Mouse (Mus musculus): Measurements from ENCODE around the gene Phgdh. TPM values are rescaled to one million over a fixed set of nuclear protein-coding genes. Genes with fewer than 3 reads are reported as not detected.

Phgdh gene
- polyA plus RNA-seq, 1 experiment from 2014 or later = 491 TPM

- H3K4me1 ChIP-seq = peaks cover 34% of the 10 kb centered on the region
- H3K4me2 ChIP-seq = no peak overlapping the region
- H3K36me3 ChIP-seq = no peaks in the 10 kb centered on the region
- H3K27ac ChIP-seq = no peak overlapping the region
- no peaks in the 10 kb centered on the region for H3K27me3 ChIP-seq
- WGBS = 89% methylated on average over 17 of the region's 17 CpGs
- no peaks in the 10 kb centered on the region for H3K9me3 ChIP-seq (replicated peaks)
- no peak for ATAC-seq (replicated peaks; ENCODE audit: low FRiP score)
- no peak overlapping the region for H3K4me3 ChIP-seq (replicated peaks)
- H3K9ac ChIP-seq = no peak overlapping the region
Observed at GRCm38 (mm10) chr3:98340818-98341594, 1.2 kb upstream of the Phgdh start.

GRCm38 (mm10) chr3:98339097-98339705 is 589 bp downstream of the Phgdh start:
- under 1% methylated on average over 46 of the region's 46 CpGs for WGBS
- peak overlapping the region; percentile 85 for H3K4me3 ChIP-seq (replicated peaks)
- H3K4me1 ChIP-seq = peaks cover 46% of the 10 kb centered on the region
- H3K36me3 ChIP-seq = peaks cover 11% of the 10 kb centered on the region; the same call in 1 of the 2 replicates
- H3K27me3 ChIP-seq = no peaks in the 10 kb centered on the region
- H3K9ac ChIP-seq = peak overlapping the region; percentile 75
- peak overlapping the region; percentile 95 for H3K4me2 ChIP-seq
- H3K9me3 ChIP-seq (replicated peaks) = no peaks in the 10 kb centered on the region
- peak overlapping the region; percentile 92 for H3K27ac ChIP-seq
- ATAC-seq (replicated peaks; ENCODE audit: low FRiP score) = peak; percentile 57

- peaks cover 46% of the 10 kb centered on the region for H3K4me1 ChIP-seq
- H3K4me2 ChIP-seq = peak overlapping the region; percentile 95
- H3K4me3 ChIP-seq (replicated peaks) = peak overlapping the region; percentile 85
- H3K9me3 ChIP-seq (replicated peaks) = no peaks in the 10 kb centered on the region
- peak overlapping the region; percentile 75 for H3K9ac ChIP-seq
- peak overlapping the region; percentile 92 for H3K27ac ChIP-seq
- no peaks in the 10 kb centered on the region for H3K27me3 ChIP-seq
- peak; percentile 59; the same call in 1 of the 2 replicates for ATAC-seq (replicated peaks; ENCODE audit: low FRiP score)
- WGBS = 5% methylated on average over 15 of the region's 15 CpGs
- peaks cover 16% of the 10 kb centered on the region for H3K36me3 ChIP-seq
Observed at GRCm38 (mm10) chr3:98338584-98339041, 1.2 kb downstream of the Phgdh start.

GRCm38 (mm10) chr3:98336661-98337654 is 2.8 kb downstream of the Phgdh start:
- Histone ChIP-seq H3K4me1 (peaks cover 46% of the 10 kb centered on the region), H3K27me3 (no peaks in the 10 kb centered on the region), H3K4me2 (peak overlapping the region; percentile 95), H3K36me3 (peaks cover 32% of the 10 kb centered on the region), H3K4me3 (replicated peaks) (peak overlapping the region; percentile 85), H3K9ac (no peak overlapping the region), H3K9me3 (replicated peaks) (no peaks in the 10 kb centered on the region), H3K27ac (no peak overlapping the region)
- WGBS = 78% methylated on average over 22 of the region's 22 CpGs
- no peak for ATAC-seq (replicated peaks; ENCODE audit: low FRiP score)

GRCm38 (mm10) chr3:98335886-98336285 is 3.9 kb downstream of the Phgdh start:
- Histone ChIP-seq H3K27ac (0 out of 2 replicates have a peak overlapping the region, but pooled peaks have one; percentile 7), H3K27me3 (no peaks in the 10 kb centered on the region), H3K36me3 (peaks cover 42% of the 10 kb centered on the region), H3K4me1 (peaks cover 46% of the 10 kb centered on the region), H3K9me3 (replicated peaks) (no peaks in the 10 kb centered on the region), H3K4me2 (peak overlapping the region; percentile 95), H3K4me3 (replicated peaks) (no peak overlapping the region), H3K9ac (no peak overlapping the region; the same call in 1 of the 2 replicates)
- no peak for ATAC-seq (replicated peaks; ENCODE audit: low FRiP score)
- WGBS = 74% methylated on average over 7 of the region's 7 CpGs

GRCm38 (mm10) chr3:98335331-98335730 is 4.5 kb downstream of the Phgdh start:
- Histone ChIP-seq H3K27ac (peak overlapping the region; percentile 41; the same call in 1 of the 2 replicates), H3K9ac (no peak overlapping the region), H3K4me1 (peaks cover 46% of the 10 kb centered on the region), H3K4me3 (replicated peaks) (no peak overlapping the region), H3K9me3 (replicated peaks) (no peaks in the 10 kb centered on the region), H3K27me3 (no peaks in the 10 kb centered on the region), H3K36me3 (peaks cover 48% of the 10 kb centered on the region), H3K4me2 (peak overlapping the region; percentile 95; the same call in 1 of the 2 replicates)
- no peak for ATAC-seq (replicated peaks; ENCODE audit: low FRiP score)

- no peak overlapping the region for H3K4me2 ChIP-seq
- H3K9ac ChIP-seq = no peak overlapping the region
- H3K4me1 ChIP-seq = peaks cover 41% of the 10 kb centered on the region
- H3K36me3 ChIP-seq = peaks cover 60% of the 10 kb centered on the region
- H3K27me3 ChIP-seq = no peaks in the 10 kb centered on the region
- WGBS = 68% methylated on average over 2 of the region's 2 CpGs
- ATAC-seq (replicated peaks; ENCODE audit: low FRiP score) = peak; percentile 30; the same call in 1 of the 2 replicates
- H3K27ac ChIP-seq = peak overlapping the region; percentile 41; the same call in 1 of the 2 replicates
- H3K4me3 ChIP-seq (replicated peaks) = no peak overlapping the region
- H3K9me3 ChIP-seq (replicated peaks) = no peaks in the 10 kb centered on the region
Observed at GRCm38 (mm10) chr3:98334010-98334409, 5.8 kb downstream of the Phgdh start.

- H3K36me3 ChIP-seq = peaks cover 94% of the 10 kb centered on the region
- 77% methylated on average over 9 of the region's 9 CpGs for WGBS
Observed at GRCm38 (mm10) chr3:98324235-98324634, 15.6 kb downstream of the Phgdh start.

GRCm38 (mm10) chr3:98322209-98322608 is 17.6 kb downstream of the Phgdh start:
- no peak overlapping the region for H3K4me2 ChIP-seq
- WGBS = 96% methylated on average over 5 of the region's 5 CpGs
- no peaks in the 10 kb centered on the region for H3K4me1 ChIP-seq
- H3K27me3 ChIP-seq = no peaks in the 10 kb centered on the region
- H3K36me3 ChIP-seq = peaks cover 94% of the 10 kb centered on the region
- ATAC-seq (replicated peaks; ENCODE audit: low FRiP score) = no peak
- no peaks in the 10 kb centered on the region for H3K9me3 ChIP-seq (replicated peaks)
- H3K9ac ChIP-seq = no peak overlapping the region
- no peak overlapping the region for H3K27ac ChIP-seq
- H3K4me3 ChIP-seq (replicated peaks) = no peak overlapping the region

More at GRCm38 (mm10) chr3:98324235-98324634, 15.6 kb downstream of the Phgdh start:
- Histone ChIP-seq H3K4me3 (replicated peaks) (no peak overlapping the region), H3K4me1 (no peaks in the 10 kb centered on the region), H3K27me3 (no peaks in the 10 kb centered on the region), H3K9ac (no peak overlapping the region), H3K27ac (no peak overlapping the region), H3K4me2 (no peak overlapping the region), H3K9me3 (replicated peaks) (no peaks in the 10 kb centered on the region)
- ATAC-seq (replicated peaks; ENCODE audit: low FRiP score) = no peak

- peaks cover 85% of the 10 kb centered on the region for H3K36me3 ChIP-seq
- WGBS = 72% methylated on average over 2 of the region's 2 CpGs
- ATAC-seq (replicated peaks; ENCODE audit: low FRiP score) = no peak
- H3K4me1 ChIP-seq = no peaks in the 10 kb centered on the region
- H3K27me3 ChIP-seq = no peaks in the 10 kb centered on the region
- H3K9ac ChIP-seq = no peak overlapping the region
- H3K4me3 ChIP-seq (replicated peaks) = no peak overlapping the region
- no peaks in the 10 kb centered on the region for H3K9me3 ChIP-seq (replicated peaks)
- H3K4me2 ChIP-seq = no peak overlapping the region
- H3K27ac ChIP-seq = no peak overlapping the region
Observed at GRCm38 (mm10) chr3:98319190-98319589, 20.6 kb downstream of the Phgdh start.

- Histone ChIP-seq H3K9ac (no peak overlapping the region), H3K27ac (no peak overlapping the region), H3K4me2 (no peak overlapping the region), H3K27me3 (no peaks in the 10 kb centered on the region), H3K36me3 (peaks cover 82% of the 10 kb centered on the region), H3K9me3 (replicated peaks) (no peaks in the 10 kb centered on the region), H3K4me3 (replicated peaks) (no peak overlapping the region), H3K4me1 (no peaks in the 10 kb centered on the region)
- WGBS = 68% methylated on average over 3 of the region's 3 CpGs
- no peak for ATAC-seq (replicated peaks; ENCODE audit: low FRiP score)
Observed at GRCm38 (mm10) chr3:98317143-98317542, 22.6 kb downstream of the Phgdh start.

Data from kidney, embryonic 15.5 days (tissue).